27 mouse cellular contexts compared by ENCODE assay signal in the genomic region with DNA sequence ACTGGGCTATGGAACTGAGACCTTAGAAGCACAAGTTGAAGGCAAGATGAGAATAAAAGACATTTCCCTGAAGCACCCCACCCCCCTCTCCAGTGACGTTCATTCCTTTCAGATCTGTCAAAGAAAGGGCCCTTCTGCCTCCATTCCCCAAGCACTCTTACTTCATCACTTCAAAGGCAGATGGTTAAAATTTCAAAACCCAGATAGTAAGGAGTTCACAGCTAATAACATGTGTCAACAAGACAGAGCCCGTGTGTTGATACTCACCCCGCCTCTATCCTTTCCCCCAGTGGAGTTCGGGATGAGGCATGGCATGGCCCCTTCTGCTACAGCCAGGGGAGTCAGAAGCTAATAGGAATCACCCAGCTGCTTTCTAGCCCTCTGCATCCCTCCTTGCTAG. TPM values are rescaled to one million over a fixed set of nuclear protein-coding genes. Genes with fewer than 3 reads are reported as not detected.
DNase-seq lines count a peak whose midpoint lies in the region; ATAC-seq lines count a peak whose summit lies in the region.
"Had no signal": no experiment of that assay in that cellular context is flagged by ENCODE, and none has a peak within 500 bp of the region (broad histone marks: within the 10 kb centered on the region; RNA-seq: fewer than 3 reads in every experiment).

No protein-coding gene starts in this region.

- H3K36me3 ChIP-seq in lung, embryonic 15.5 days = no peaks in the 10 kb centered on the region
- H3K36me3 ChIP-seq: embryonic facial prominence, embryonic 15.5 days; forebrain, embryonic 10.5 days; heart, embryonic 10.5 days; hindbrain, embryonic 12.5 days had no signal

- no peak for DNase-seq in lung, adult 18-20 months
- peak; percentile 49 for DNase-seq in CD4-positive, CD25-positive, alpha-beta regulatory T cell, adult 2 months (ENCODE audit: low read depth, low spot score)
- DNase-seq in naive thymus-derived CD4-positive, alpha-beta T cell, adult 2 months (ENCODE audit: low read depth) = peak; percentile 28
- no peak for DNase-seq in adrenal gland, adult 2 months
- no peak for DNase-seq in kidney, adult 11 months
- DNase-seq: adrenal gland, postnatal 10 days; cerebellum, adult 11 months; cerebellum, adult 8-10 months; cerebellum, postnatal 14 days; embryo, embryonic 11 days; gastrocnemius, postnatal 36 days; heart, postnatal 10 days; heart, postnatal 4 days had no signal

- peaks cover 13% of the 10 kb centered on the region for H3K4me1 ChIP-seq in lung, embryonic 15.5 days
- H3K4me1 ChIP-seq: embryonic facial prominence, embryonic 15.5 days; forebrain, embryonic 10.5 days; heart, embryonic 10.5 days; hindbrain, embryonic 12.5 days had no signal

- H3K9ac ChIP-seq in lung, embryonic 15.5 days = no peak overlapping the region
- H3K9ac ChIP-seq: embryonic facial prominence, embryonic 15.5 days; hindbrain, embryonic 12.5 days had no signal

- H3K27me3 ChIP-seq in lung, embryonic 15.5 days = no peaks in the 10 kb centered on the region
- H3K27me3 ChIP-seq: embryonic facial prominence, embryonic 15.5 days; hindbrain, embryonic 12.5 days had no signal

- no peaks in the 10 kb centered on the region for H3K9me3 ChIP-seq in lung, embryonic 15.5 days
- H3K9me3 ChIP-seq: embryonic facial prominence, embryonic 15.5 days; forebrain, embryonic 10.5 days; heart, embryonic 10.5 days; hindbrain, embryonic 12.5 days had no signal

- no peak overlapping the region for H3K4me2 ChIP-seq in lung, embryonic 15.5 days
- H3K4me2 ChIP-seq: embryonic facial prominence, embryonic 15.5 days; hindbrain, embryonic 12.5 days had no signal

- 11% methylated on average over 4 of the region's 4 CpGs for WGBS in lung, embryonic 15.5 days

- ATAC-seq in lung, embryonic 15.5 days (ENCODE audit: borderline replicate concordance, extremely low read depth, low FRiP score, low TSS enrichment) = peak; percentile 83
- peak; percentile 30 for ATAC-seq in inflammation-experienced regulatory T-cells, adult 6 months
- ATAC-seq: forebrain, embryonic 14.5 days had no signal

- no peak overlapping the region for H3K4me3 ChIP-seq in lung, embryonic 15.5 days
- H3K4me3 ChIP-seq: embryonic facial prominence, embryonic 15.5 days; erythroblast, embryonic 14.5 days; forebrain, embryonic 10.5 days; heart, embryonic 10.5 days; hindbrain, embryonic 12.5 days had no signal

- peak overlapping the region; percentile 51; the same call in 1 of the 2 replicates for H3K27ac ChIP-seq in lung, embryonic 15.5 days
- H3K27ac ChIP-seq: forebrain, embryonic 10.5 days; heart, embryonic 10.5 days; hindbrain, embryonic 12.5 days had no signal

RNA-seq across cellular contexts. Expression of a gene that starts 31.5 kb away (rescaled TPM):
- 0.06 TPM in 1 of 2 replicates, not detected in the other for polyA plus RNA-seq in lung, embryonic 15.5 days (2015; fragmentation: Nextera tagmentation; extraction: Ambion mirVana)
- 1 to 10 TPM in 2 of 3 experiments, under 1 TPM in 1; 0.43 to 8.6 (median 7.9) TPM for polyA plus RNA-seq in inflammation-experienced regulatory T-cells, adult 6 months (2017; shearing (Covaris generic))
- total RNA-seq in adrenal gland, adult 2 months (2021) = not detected
- polyA plus RNA-seq in adrenal gland, adult 2 months (2012; rRNA removed) = 0.04 and 0.12 TPM in 2 replicates
- total RNA-seq: common myeloid progenitor, adult 5-6 weeks; ES-E14; gastrocnemius, adult 8-10 months; gastrocnemius, postnatal 36 days; heart, postnatal 4 days had no signal
- polyA plus RNA-seq: C2C12; embryonic facial prominence, embryonic 11.5 days; erythroblast, embryonic 14.5 days; forebrain, embryonic 10.5 days; heart, embryonic 10.5 days; heart, embryonic 14.5 days had no signal

Comparison
In these comparisons a context has a peak if more than half of its experiments do, and no peak if none do; other contexts are left out.
1. DNase-seq: peak in CD4-positive, CD25-positive, alpha-beta regulatory T cell, adult 2 months (single experiment) and naive thymus-derived CD4-positive, alpha-beta T cell, adult 2 months (single experiment); none in lung, adult 18-20 months (0 of 2), adrenal gland, adult 2 months (single experiment) and kidney, adult 11 months (single experiment).